Mouse (Mus musculus): ENCODE results near the gene Elovl2.

GRCm38 (mm10) chr13:41212558-41213322 is 7.5 kb downstream of the Elovl2 start:
- TF ChIP-seq EP300 (optimal IDR thresholded peaks at IDR 0.05) (no peak), CTCF (IDR thresholded peaks at IDR 0.05; ENCODE audit: low read depth) (no peak)

Data from stomach, postnatal 0 days (tissue).